Mouse (Mus musculus) lung, embryonic 16.5 days (tissue): ENCODE results near the gene Bud31. TPM values are rescaled to one million over a fixed set of nuclear protein-coding genes. Genes with fewer than 3 reads are reported as not detected.

Source experiments
- ATAC-seq: fragments of 200-750 bp; cut with Nextera tagmentation; 2 replicates; pipeline ENCODE4 v1.8.0; 2017; ENCODE audit warnings: low read depth, mild to moderate bottlenecking, moderate library complexity
- H3K27ac ChIP-seq: fragments of 300-500 bp; sonication (generic); 2 replicates; pipeline ENCODE4 v1.5.1; 2014; ENCODE audit warnings: mild to moderate bottlenecking, control low read depth, low read length
- H3K27me3 ChIP-seq: fragments of 300-500 bp; sonication (generic); 2 replicates; pipeline ENCODE4 v1.6.1; 2014; ENCODE audit warnings: low read depth, low read length, mixed read lengths; ENCODE audit not compliant: control insufficient read depth, insufficient read depth
- H3K36me3 ChIP-seq: fragments of 300-500 bp; sonication (generic); 2 replicates; pipeline ENCODE4 v1.6.1; 2014; ENCODE audit warnings: low read length; ENCODE audit not compliant: control insufficient read depth, insufficient read depth
- H3K4me1 ChIP-seq: fragments of 300-500 bp; sonication (generic); replicated peaks from 2 replicates; pipeline ENCODE4 v1.6.1; 2014; ENCODE audit warnings: low read length, mixed read lengths; ENCODE audit not compliant: control insufficient read depth, insufficient read depth
- H3K4me2 ChIP-seq: fragments of 300-500 bp; sonication (generic); 2 replicates; pipeline ENCODE4 v1.6.1; 2014; ENCODE audit warnings: low read depth, low read length, control low read depth
- H3K4me3 ChIP-seq: fragments of 300-500 bp; sonication (generic); 2 replicates; pipeline ENCODE4 v1.5.1; 2014; ENCODE audit warnings: mild to moderate bottlenecking, low read length, control low read depth
- H3K9ac ChIP-seq: fragments of 300-500 bp; sonication (generic); 2 replicates; pipeline ENCODE4 v1.6.1; 2014; ENCODE audit warnings: low read length, control low read depth
- H3K9me3 ChIP-seq: fragments of 300-500 bp; sonication (generic); 2 replicates; pipeline ENCODE4 v1.6.1; 2016; ENCODE audit warnings: low read length; ENCODE audit not compliant: control insufficient read depth
- WGBS: fragments of 180-500 bp; shearing (Covaris S2); extraction: QIAGEN DNeasy Blood & Tissue Kit; methylation state at CpG from one replicate; pipeline ENCODE4 v1.1.7; 2014; 5-methylcytosine and 5-hydroxymethylcytosine counted together
- polyA plus RNA-seq: library from polyadenylated mRNA; unstranded; fragments of >200 nt; fragmentation: Nextera tagmentation; extraction: Ambion mirVana; gene quantifications from 2 replicates; pipeline ENCODE4 v1.2.1, GENCODE M21; 2015

Bud31 gene
- polyA plus RNA-seq, 1 experiment from 2014 or later = 181 TPM

GRCm38 (mm10) chr5:145178461-145178980, 38.4 kb downstream of the Bud31 start:
- WGBS = 83% methylated on average over 18 of the region's 18 CpGs
- no peak overlapping the region for H3K9ac ChIP-seq

GRCm38 (mm10) chr5:145185244-145185643, 45.1 kb downstream of the Bud31 start:
- Histone ChIP-seq H3K9me3 (no peaks in the 10 kb centered on the region), H3K27ac (no peak overlapping the region), H3K4me3 (no peak overlapping the region), H3K36me3 (peaks cover 57% of the 10 kb centered on the region), H3K9ac (no peak overlapping the region), H3K27me3 (no peaks in the 10 kb centered on the region), H3K4me1 (peaks cover 7% of the 10 kb centered on the region), H3K4me2 (no peak overlapping the region)
- no peak for ATAC-seq
- 83% methylated on average over 2 of the region's 2 CpGs for WGBS

More at GRCm38 (mm10) chr5:145178461-145178980, 38.4 kb downstream of the Bud31 start:
- no peak overlapping the region for H3K4me2 ChIP-seq
- no peaks in the 10 kb centered on the region for H3K27me3 ChIP-seq
- peaks cover 62% of the 10 kb centered on the region for H3K36me3 ChIP-seq
- H3K27ac ChIP-seq = no peak overlapping the region
- ATAC-seq = no peak
- H3K4me1 ChIP-seq = no peaks in the 10 kb centered on the region
- H3K4me3 ChIP-seq = no peak overlapping the region
- no peaks in the 10 kb centered on the region for H3K9me3 ChIP-seq

GRCm38 (mm10) chr5:145189416-145189815, 49.3 kb downstream of the Bud31 start:
- no peaks in the 10 kb centered on the region for H3K9me3 ChIP-seq
- H3K4me2 ChIP-seq = no peak overlapping the region
- peaks cover 16% of the 10 kb centered on the region for H3K4me1 ChIP-seq
- WGBS = 89% methylated on average over 6 of the region's 6 CpGs
- H3K9ac ChIP-seq = no peak overlapping the region
- H3K27me3 ChIP-seq = no peaks in the 10 kb centered on the region
- no peak for ATAC-seq
- H3K27ac ChIP-seq = no peak overlapping the region
- peaks cover 29% of the 10 kb centered on the region for H3K36me3 ChIP-seq
- no peak overlapping the region for H3K4me3 ChIP-seq

GRCm38 (mm10) chr5:145190373-145190772, 50.2 kb downstream of the Bud31 start:
- Histone ChIP-seq H3K27me3 (no peaks in the 10 kb centered on the region), H3K36me3 (peaks cover 31% of the 10 kb centered on the region), H3K4me1 (peaks cover 16% of the 10 kb centered on the region), H3K9ac (peak overlapping the region; percentile 87), H3K9me3 (no peaks in the 10 kb centered on the region), H3K4me3 (peak overlapping the region; percentile 60), H3K27ac (no peak overlapping the region), H3K4me2 (peak overlapping the region; percentile 67)
- 43% methylated on average over 5 of the region's 5 CpGs for WGBS
- no peak for ATAC-seq

GRCm38 (mm10) chr5:145190875-145191798, 51.0 kb downstream of the Bud31 start:
- Histone ChIP-seq H3K36me3 (peaks cover 31% of the 10 kb centered on the region), H3K27me3 (no peaks in the 10 kb centered on the region), H3K27ac (peak overlapping the region; percentile 75), H3K4me3 (peak overlapping the region; percentile 60), H3K4me2 (peak overlapping the region; percentile 67), H3K9me3 (no peaks in the 10 kb centered on the region), H3K4me1 (peaks cover 16% of the 10 kb centered on the region), H3K9ac (peak overlapping the region; percentile 87)
- ATAC-seq = peak; percentile 93
- WGBS = under 1% methylated on average over 41 of the region's 41 CpGs

- H3K36me3 ChIP-seq = peaks cover 27% of the 10 kb centered on the region
- H3K27me3 ChIP-seq = no peaks in the 10 kb centered on the region
- H3K27ac ChIP-seq = peak within 1 kb of the TSS; percentile 75
- 83% methylated on average over 2 of the region's 2 CpGs for WGBS
- no peaks in the 10 kb centered on the region for H3K9me3 ChIP-seq
- peak within 1 kb of the TSS; percentile 67 for H3K4me2 ChIP-seq
- no peak for ATAC-seq
- H3K4me1 ChIP-seq = peaks cover 16% of the 10 kb centered on the region
- H3K9ac ChIP-seq = peak within 1 kb of the TSS; percentile 87
- peak within 1 kb of the TSS; percentile 60 for H3K4me3 ChIP-seq
These were observed 51.8 kb downstream of the Bud31 start, which contains the start of gene Atp5j2 for GRCm38 (mm10) chr5:145191962-145192361. Gene Atp5j2 (minus strand): TSS chr5:145192062.

Other genes with a start within 250 kb of the Bud31 start
- gene Smurf1, start 174.5 kb upstream of the Bud31 start, polyA plus RNA-seq = 9.5 and 15.6 TPM in 2 replicates
- 0.25 TPM in 1 of 2 replicates, not detected in the other for gene Gm4871, start 107.6 kb upstream of the Bud31 start, polyA plus RNA-seq
- gene 1700018F24Rik, start 97.4 kb upstream of the Bud31 start, polyA plus RNA-seq = 0.23 TPM in 1 of 2 replicates, not detected in the other
- gene Arpc1a, start 56.5 kb upstream of the Bud31 start, polyA plus RNA-seq = 146 and 150 TPM in 2 replicates
- not detected in 2 replicates for gene Kpna7, start 56.3 kb upstream of the Bud31 start, polyA plus RNA-seq
- 379 and 391 TPM in 2 replicates for gene Arpc1b, start 26.1 kb upstream of the Bud31 start, polyA plus RNA-seq
- 78.0 and 94.0 TPM in 2 replicates for gene Pdap1, start 124 bp upstream of the Bud31 start, polyA plus RNA-seq
- 15.7 and 15.9 TPM in 2 replicates for gene Ptcd1, start 26.7 kb downstream of the Bud31 start, polyA plus RNA-seq
- 49.1 and 50.4 TPM in 2 replicates for gene Cpsf4, start 26.9 kb downstream of the Bud31 start, polyA plus RNA-seq
- 672 and 734 TPM in 2 replicates for gene Atp5j2, start 51.7 kb downstream of the Bud31 start, polyA plus RNA-seq
- 9.4 and 10.9 TPM in 2 replicates for gene Zkscan14, start 61.5 kb downstream of the Bud31 start, polyA plus RNA-seq
- gene Zkscan5, start 64.2 kb downstream of the Bud31 start, polyA plus RNA-seq = 12.0 and 12.4 TPM in 2 replicates
- 33.9 and 36.5 TPM in 2 replicates for gene Zfp655, start 91.4 kb downstream of the Bud31 start, polyA plus RNA-seq
- 0.15 and 0.57 TPM in 2 replicates for gene Zscan25, start 140.1 kb downstream of the Bud31 start, polyA plus RNA-seq
- not detected in 2 replicates for gene Cyp3a57, start 204.9 kb downstream of the Bud31 start, polyA plus RNA-seq